Mouse (Mus musculus): ENCODE data around the gene Tenm4. TPM values are rescaled to one million over a fixed set of nuclear protein-coding genes. Genes with fewer than 3 reads are reported as not detected.
A peak's percentile ranks its signal among the peaks of the same experiment; 100 is the strongest.
"Not testable (repeated sequence)": the region's sequence is repeated elsewhere in the genome, so short reads cannot be mapped to it uniquely, and the experiment has no call there.

Tenm4 gene
- total RNA-seq, 2 experiments from 2014 or later, result 0.13 to 0.73 TPM

DNA sequence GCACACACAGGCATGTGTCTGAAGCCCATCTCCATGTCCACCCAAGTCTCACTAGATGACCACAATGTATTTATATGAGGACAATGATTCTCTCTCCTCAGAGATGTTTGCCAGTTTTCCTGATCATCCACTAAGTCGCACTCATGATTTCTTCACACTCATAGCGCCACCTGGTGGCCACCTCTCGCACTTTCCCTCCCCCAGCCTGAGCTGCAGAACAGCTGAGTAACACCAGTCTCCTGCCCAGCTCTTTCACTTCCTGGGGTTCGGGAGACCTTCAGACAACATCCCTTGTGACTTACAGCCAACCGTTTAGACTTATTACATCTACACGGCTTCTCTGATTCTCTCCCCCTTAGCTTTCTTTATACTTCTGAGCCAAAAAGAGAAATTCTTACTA is 743.0 kb downstream of the Tenm4 start:
- peak; percentile 81 for TF ChIP-seq CTCF (IDR thresholded peaks at IDR 0.05)
- intact Hi-C loops (cut with DNase I), result loop anchor here (2.0 to 10.0 kb wide), 3 partner anchors 135 to 1419 kb away; no protein-coding TSS in a partner anchor
- peak; percentile 83 for DNase-seq
- H3K4me3 ChIP-seq, result no peak overlapping the region
- H3K27ac ChIP-seq, result no peak overlapping the region

DNA sequence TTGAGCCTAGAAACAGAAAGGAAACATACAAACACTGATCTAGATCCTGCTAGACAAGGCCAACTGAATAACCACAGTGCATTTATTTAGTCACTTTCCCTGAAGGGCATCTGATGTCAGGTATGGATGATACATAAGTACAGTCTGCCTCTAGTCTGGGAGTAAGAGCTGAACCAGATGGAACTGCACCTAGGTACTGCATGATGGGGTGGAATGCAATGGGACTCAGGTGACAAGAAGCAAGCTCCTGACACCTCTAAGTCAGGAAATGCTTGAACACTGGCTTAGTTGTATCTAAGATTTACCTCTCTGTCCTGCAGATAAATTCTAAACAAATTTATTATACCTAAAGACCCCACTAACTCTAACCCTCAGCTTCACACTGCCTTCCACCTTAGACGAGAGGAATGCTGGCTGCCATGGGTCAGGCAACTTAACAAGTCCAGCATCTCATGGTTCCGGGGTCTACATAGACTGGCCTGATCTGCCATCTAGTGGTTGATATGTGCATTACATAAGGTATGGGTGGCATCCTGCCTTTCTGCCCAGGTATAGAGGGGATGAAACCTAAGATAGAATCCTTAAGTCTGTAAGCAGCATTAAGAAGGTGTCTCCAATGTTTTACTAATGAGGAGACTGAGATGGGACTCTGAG is 744.5 kb downstream of the Tenm4 start:
- no peak overlapping the region for H3K27ac ChIP-seq
- H3K4me3 ChIP-seq, result no peak overlapping the region
- TF ChIP-seq CTCF (IDR thresholded peaks at IDR 0.05), result peak; percentile 95
- peak; percentile 27 for DNase-seq
- intact Hi-C loops (cut with DNase I), result loop anchor here (1.0 to 10.0 kb wide), 4 partner anchors 137 to 1421 kb away; no protein-coding TSS in a partner anchor

DNA sequence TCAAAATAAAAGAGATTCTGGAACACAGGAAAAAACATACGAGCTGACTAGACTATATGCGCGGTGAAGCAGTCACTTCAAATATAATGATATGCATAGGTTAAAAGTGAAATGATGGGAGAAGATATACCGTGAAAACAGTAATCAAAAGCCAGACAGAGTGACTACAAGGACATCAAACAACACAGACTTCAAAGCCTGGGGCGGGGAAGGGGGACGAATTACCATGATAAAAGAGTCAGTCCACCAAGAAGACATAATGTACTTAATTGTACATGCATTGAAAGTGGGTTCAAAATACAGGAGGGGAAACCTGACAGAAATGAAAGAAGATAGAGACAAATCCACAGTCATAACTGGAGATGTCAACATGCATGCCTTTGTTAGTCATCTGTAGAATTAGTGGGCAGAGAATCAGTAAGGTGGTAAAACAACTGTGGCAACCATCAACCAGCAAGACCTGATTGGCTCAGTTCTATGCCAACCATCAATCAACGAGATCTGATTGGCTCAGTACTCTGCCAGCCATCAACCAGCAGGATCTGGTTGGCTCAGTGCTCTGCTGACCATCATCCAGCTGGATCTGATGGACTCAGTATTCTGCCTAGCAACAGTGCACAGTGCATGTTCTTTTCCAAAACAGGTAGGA is 749.5 kb downstream of the Tenm4 start:
- Histone ChIP-seq H3K4me3 (no peak overlapping the region), H3K27ac (no peak overlapping the region)
- no peak for DNase-seq
- no peak for TF ChIP-seq CTCF (IDR thresholded peaks at IDR 0.05)
- intact Hi-C loops (cut with DNase I), result no loop called here

DNA sequence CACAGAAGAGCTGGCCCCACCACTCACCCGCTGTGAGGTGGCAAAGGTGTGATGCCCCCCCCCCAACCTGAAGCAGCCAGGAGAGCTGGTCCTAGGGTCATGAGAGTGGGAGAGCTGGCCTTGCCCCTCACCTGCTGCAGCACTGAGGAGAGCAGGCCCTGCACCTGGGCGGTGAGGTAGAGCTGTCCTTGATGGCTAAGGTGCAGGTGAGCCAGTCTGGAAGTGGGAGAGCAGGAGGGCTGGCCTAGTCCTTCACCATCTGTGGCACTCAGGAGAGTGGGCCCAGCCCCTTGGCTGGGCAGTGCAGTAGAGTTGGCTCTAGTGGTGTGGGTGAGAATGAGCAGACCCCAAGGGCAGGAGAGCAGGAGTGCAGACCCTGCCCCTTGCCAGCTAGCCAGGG is 751.9 kb downstream of the Tenm4 start:
- no peak for TF ChIP-seq CTCF (IDR thresholded peaks at IDR 0.05)
- Histone ChIP-seq H3K4me3 (no peak overlapping the region), H3K27ac (no peak overlapping the region)
- intact Hi-C loops (cut with DNase I), result no loop called here
- DNase-seq, result no peak

DNA sequence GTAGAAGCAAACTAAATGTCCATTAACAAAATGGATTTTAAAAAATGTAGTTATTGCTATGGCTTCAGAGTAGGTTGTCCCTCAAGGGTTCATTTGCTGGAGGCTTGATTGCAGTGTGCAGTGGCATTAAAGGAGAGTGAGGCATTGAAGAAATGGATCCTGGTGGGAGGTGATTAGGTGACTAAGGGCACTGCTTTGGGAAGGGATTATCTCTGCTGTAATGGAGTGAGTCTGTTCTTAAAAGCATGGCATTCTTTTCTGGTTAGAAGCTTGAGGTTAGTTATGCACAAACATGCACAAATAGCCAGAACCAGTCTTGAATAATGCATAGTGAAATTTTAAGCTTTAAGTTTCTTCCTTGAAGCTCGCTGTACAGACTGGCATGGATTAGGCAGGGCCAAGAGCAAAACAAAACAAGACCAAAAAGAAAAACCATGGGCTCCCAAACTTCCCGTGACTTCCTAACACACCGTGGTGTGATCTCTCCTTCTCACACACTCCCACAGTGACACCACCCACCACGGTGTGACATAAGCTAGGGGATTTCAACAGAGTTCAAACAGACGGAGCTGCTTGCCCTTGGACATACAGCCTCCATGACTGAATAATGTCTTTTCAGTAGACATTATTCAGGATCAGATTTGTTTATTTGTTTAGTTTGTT is 772.8 kb downstream of the Tenm4 start:
- no peak for DNase-seq
- TF ChIP-seq CTCF (IDR thresholded peaks at IDR 0.05), result no peak
- Histone ChIP-seq H3K4me3 (no peak overlapping the region), H3K27ac (no peak overlapping the region)
- intact Hi-C loops (cut with DNase I), result no loop called here

DNA sequence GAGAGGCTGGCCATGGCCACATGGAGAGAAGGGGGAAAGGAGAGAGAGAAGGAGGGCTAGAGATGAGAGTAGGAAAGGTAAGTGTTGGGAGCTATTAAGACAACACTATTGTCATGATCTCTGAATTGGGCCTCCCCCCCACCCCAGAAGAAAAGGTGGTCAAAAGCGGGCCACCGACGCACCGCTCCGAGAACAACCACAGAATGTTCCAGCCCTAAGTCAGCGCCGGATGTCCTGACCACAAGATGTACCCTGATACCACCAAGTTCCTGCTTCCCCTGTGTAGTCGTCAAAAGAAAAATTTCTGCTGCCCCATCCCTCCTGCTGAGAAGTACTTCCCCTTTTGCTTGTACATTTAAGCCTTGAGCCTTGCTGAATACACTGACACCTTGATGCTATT is 775.5 kb downstream of the Tenm4 start:
- intact Hi-C loops (cut with DNase I); H3K4me3 ChIP-seq; H3K27ac ChIP-seq; DNase-seq: not testable (repeated sequence)

DNA sequence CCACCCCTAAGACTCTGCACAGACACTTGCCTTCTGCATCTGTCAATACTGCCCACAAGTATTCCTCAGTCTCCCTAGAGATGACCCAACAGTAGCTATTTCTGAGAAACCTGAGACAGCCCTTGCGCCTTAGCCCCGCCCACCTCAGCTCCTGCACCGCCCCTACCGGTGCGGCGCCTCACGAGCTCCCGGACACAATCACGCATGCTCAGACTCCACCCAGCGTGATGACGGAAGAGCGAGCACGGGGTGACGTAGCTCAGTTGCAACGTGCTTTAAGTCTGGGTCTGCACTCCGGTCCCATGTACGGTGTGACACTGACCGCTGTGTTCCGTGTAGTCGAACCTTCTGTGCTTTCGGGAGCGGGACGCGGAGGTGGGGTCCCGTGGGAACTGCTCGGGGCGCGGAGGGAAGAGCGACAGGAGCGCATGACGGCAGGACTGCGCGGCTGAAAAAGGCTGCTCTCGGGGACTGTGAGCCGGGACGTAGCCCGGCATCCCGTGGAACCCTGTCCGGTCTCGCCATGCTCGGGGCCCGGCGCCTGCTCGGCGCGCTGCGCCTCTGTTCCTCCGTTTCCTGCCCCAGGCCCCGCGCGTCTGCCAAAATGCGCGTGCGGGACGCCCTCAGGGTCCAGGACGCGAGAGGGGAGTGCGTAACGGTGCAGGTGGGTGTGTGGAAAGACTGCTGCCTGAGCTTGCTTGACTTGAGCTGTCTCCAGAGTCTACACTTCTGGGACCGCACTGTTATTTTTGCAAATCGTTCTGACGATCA is 780.4 kb downstream of the Tenm4 start, which contains the start of gene Nars2:
Gene Nars2, plus strand, starts transcription at position 225 of the 771 bp plus-strand sequence.
- peak; percentile 44 for TF ChIP-seq CTCF (IDR thresholded peaks at IDR 0.05)
- intact Hi-C loops (cut with DNase I), result no loop called here
- peak within 1 kb of the TSS; percentile 72 for H3K4me3 ChIP-seq
- DNase-seq, result peak; percentile 93
- H3K27ac ChIP-seq, result peak within 1 kb of the TSS; percentile 98

DNA sequence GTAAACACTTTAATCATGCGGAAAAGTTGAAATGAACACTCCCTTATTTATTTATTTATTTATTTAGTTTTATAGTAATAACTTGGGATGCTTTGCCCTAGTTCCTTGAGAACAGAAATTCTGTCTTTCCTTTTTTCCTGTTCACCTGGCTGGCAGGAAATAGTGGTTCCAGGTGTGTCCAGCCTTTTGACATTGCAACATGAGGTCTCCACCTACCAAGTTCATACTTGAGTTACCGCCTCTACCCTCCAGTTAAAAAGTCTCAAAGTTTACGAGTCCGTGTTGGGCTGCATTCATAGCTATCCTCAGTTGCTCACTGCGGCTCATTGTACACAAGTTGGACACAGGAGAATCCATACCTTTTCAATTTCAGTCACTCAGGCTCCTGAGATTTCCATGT is 781.0 kb downstream of the Tenm4 start:
- no peak for DNase-seq
- H3K27ac ChIP-seq, result peak overlapping the region; percentile 98
- intact Hi-C loops (cut with DNase I), result no loop called here
- TF ChIP-seq CTCF (IDR thresholded peaks at IDR 0.05), result no peak
- H3K4me3 ChIP-seq, result peak overlapping the region; percentile 72

DNA sequence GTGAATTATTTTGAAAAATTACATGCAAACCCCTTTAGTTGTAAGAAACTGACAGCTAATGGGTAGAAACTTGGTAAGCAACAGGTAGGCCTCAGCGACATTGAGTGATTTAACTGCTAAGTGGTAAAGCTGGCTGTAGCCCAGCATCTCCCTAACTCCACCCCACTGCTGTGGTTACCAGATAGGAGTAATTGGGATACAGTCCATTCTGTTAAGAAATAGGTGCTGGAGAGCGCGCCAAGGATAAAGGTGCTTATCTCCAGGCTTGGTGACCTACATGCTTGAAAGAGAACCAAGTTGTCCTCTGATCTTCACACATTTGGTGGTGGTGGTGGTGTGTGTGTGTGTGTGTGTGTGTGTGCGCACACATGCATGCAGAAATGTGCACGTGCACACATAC is 788.1 kb downstream of the Tenm4 start:
- intact Hi-C loops (cut with DNase I), result no loop called here
- no peak overlapping the region for H3K4me3 ChIP-seq

More for the DNA sequence above, 788.1 kb downstream of the Tenm4 start:
- H3K27ac ChIP-seq, result no peak overlapping the region
- DNase-seq, result no peak
- TF ChIP-seq CTCF (IDR thresholded peaks at IDR 0.05), result no peak

Small RNAs within 50 kb of the gene (microRNA-seq; reads per million reads assigned to microRNA genes)
- not detected for gene Mir6394
- 157 reads per million, percentile 50 among the genes with 10 or more reads in this experiment for gene Mir708
